Mouse (Mus musculus): ENCODE data around the gene Ptpn22.

- TF ChIP-seq POLR2A (IDR thresholded peaks at IDR 0.05; ENCODE audit: extremely low read depth, insufficient read depth, low read length) (no peak), CTCF (IDR thresholded peaks at IDR 0.05; ENCODE audit: low read depth, low read length) (no peak)
Measured at GRCm38 (mm10) chr3:103857036-103857805, 2.4 kb upstream of the Ptpn22 start.

Data from liver, adult 2 months (tissue).